Mouse (Mus musculus) naive thymus-derived CD4-positive, alpha-beta T cell, adult 2 months (primary cell): ENCODE data around the gene Ube2q1.

Experiments
- DNase-seq: peaks from one replicate; pipeline ENCODE4 v3.0.0-alpha.2; 2011; ENCODE audit warnings: low read depth

Gene Ube2q1

GRCm38 (mm10) chr3:89772968-89773709 lies at the start of gene Ube2q1:
Gene Ube2q1, plus strand, starts transcription at chr3:89773616.
- peak; percentile 95 for DNase-seq

- DNase-seq = peak; percentile 76
Observed at GRCm38 (mm10) chr3:89727028-89727427, 46.4 kb upstream of the Ube2q1 start.

- DNase-seq = no peak
Observed at GRCm38 (mm10) chr3:89728848-89729247, 44.6 kb upstream of the Ube2q1 start.

DNA sequence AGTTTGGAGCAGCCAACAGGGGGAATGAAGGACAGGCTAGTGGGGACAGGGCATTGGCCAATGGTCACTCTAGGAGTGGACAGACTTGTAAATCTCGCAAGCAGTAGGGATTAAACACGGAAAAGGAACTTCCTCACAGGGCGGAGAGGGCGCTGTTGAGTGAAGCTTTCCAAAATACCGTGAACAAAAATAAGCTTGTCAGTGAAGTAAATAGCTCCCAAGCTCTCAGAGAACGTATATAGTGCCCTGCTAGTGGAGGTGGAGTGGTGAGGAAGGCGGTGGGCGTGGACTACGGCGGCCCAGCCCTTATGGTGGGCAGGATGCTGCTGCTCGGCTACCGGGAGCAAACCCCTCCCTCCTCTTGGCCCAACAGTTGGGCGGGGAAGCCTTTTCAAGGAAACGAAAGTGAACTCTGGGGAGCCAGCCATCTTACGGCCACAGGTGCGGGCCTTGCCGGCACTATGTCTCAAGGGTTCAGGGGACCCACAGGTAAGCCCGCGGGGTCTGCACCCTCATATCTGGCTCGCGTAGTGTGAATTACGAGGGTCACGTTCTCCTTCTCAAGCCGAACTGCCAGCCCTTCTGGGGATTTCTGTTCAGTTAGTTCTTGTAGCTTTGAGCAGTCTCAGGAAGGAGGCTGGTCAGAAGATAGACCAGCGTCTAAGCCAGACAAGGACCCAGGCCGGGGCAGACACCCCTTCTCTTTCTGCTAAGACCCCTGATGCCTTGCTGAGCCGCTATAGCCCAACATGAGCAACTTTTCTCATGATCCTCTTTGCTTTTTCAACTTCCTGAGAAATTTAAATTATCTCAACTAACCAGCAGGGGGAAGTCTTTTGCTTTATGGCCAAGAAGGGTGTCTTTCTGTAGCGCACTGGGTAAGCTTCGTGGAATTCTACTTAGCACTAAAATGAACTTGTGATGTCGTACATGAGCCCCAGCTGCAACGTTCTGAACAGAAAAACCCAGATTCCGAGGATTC lies 42.8 kb upstream of the Ube2q1 start:
- peak; percentile 95 for DNase-seq

DNA sequence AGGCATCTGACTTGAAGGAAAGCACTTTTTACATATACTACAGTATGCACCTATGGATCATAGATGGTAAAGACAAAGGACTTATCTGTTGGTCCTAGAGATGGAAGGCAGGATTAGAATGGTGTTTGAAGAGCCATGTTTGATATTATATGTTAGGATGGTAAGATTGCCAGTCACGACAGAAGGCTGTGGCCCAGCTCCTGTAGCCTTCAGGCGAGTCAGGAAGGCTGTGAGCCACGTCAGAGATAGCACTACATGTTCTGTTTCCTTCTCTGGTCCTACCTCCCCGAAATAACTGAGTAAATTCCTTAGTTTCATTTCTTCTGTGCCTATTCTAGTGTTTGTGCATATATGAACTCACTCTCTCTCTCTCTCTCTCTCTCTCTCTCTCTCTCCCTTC lies 41.3 kb upstream of the Ube2q1 start:
- no peak for DNase-seq

DNA sequence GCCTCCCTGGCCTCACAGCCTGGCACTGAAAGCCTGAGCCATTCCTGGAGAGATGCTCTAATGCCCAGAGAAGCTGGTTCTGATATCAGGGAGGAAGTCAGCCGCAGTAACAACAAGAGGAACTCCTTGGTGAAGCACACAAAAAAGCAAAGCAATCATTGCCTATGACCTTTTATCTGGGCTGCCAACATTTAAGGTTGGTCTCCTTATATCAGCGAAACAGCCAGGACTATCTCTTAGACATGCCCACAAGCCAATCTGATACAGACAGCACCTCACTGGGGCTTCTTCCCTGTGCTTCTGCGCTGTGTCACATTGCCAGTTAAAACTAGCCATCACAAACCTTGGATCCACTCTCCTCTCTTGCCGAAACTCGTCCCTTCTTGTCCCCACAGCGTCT lies 34.9 kb upstream of the Ube2q1 start:
- no peak for DNase-seq

GRCm38 (mm10) chr3:89752307-89752706 lies 21.1 kb upstream of the Ube2q1 start:
- no peak for DNase-seq

GRCm38 (mm10) chr3:89755283-89755682 lies 18.1 kb upstream of the Ube2q1 start:
- DNase-seq = no peak

DNA sequence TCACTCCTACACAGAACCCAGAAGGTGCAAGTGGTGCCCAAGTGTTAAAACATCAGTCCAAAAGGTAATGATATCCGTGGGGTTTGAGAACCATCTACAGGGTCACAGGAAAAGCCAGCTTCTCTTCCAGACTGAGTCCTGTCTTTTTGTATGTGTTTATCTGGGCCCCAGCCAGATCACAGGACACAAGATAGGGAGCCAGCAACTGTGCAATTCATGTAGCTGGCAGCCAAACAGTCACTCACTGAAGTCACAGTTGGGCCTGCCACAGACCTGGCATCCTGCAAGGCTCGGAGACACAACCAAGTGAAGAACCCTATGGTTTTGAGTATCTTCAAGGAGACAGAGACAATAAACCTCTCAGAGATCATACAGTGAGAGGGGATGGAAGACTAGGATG lies 15.6 kb upstream of the Ube2q1 start:
- no peak for DNase-seq

- no peak for DNase-seq
Observed at GRCm38 (mm10) chr3:89759786-89760185, 13.6 kb upstream of the Ube2q1 start.

DNA sequence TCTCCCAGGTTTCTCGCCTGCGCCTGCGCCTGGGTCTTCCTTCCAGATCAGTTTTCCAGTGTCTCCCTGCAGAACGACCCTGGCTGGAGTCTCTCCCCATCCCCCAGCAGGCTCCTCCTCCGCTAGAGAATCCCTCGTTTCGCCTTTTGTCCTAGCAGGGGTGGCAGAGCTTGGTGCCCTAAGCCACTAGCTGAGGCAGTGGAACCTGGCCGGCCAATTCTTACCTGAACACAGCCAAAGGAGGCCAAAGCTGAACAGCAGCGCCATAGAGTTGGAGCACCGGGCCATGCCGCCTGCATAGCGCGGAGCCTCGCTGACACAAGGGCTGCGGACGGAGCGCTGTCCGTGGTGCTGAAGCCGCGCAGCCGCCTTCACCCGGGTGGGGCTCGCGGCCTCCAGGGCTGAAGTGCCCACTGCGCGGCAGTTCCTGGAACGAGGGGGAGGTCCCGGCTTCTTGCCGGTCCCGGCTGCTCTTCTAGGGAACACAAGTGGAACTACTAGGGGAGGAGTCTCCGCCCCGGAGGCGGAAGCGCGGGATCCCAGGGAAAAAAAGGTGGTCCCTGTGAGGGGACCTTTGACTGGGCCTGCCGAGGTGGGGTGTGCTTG lies 9.2 kb upstream of the Ube2q1 start, which contains the start of gene Chrnb2:
Gene Chrnb2 (minus strand): TSS at position 514 of the 606 bp plus-strand sequence.
- peak; percentile 82 for DNase-seq

GRCm38 (mm10) chr3:89769584-89769983 lies 3.8 kb upstream of the Ube2q1 start:
- no peak for DNase-seq

DNA sequence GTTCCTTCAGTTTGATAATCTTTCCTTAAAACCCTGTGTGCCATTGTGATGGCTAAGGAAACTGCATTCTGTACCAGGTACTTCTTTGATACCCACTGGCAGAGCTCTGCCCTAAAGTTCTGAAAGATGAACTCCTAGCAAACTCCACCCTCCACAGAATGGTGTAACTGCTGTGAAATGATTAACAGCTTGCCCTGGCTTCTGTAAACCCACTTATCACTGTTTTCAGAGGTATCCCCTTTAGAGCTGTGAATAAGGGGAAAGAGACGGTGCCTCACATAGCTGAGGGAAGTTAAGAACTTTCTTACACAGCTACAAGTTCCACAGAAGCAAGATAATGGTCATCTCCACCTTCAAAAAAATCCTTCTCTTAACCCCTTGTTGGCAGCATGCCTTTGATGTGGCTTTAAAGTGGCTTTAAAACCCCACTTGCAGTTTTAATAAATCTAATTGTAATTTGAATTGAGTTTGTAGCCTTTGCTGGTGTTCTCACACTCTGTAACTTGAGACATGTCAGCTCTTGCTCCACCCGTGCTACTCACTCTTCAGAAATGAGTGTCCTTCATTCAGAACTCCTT lies 2.9 kb upstream of the Ube2q1 start:
- DNase-seq = no peak

- peak; percentile 95 for DNase-seq
Observed at GRCm38 (mm10) chr3:89772588-89772967, 838 bp upstream of the Ube2q1 start.

DNA sequence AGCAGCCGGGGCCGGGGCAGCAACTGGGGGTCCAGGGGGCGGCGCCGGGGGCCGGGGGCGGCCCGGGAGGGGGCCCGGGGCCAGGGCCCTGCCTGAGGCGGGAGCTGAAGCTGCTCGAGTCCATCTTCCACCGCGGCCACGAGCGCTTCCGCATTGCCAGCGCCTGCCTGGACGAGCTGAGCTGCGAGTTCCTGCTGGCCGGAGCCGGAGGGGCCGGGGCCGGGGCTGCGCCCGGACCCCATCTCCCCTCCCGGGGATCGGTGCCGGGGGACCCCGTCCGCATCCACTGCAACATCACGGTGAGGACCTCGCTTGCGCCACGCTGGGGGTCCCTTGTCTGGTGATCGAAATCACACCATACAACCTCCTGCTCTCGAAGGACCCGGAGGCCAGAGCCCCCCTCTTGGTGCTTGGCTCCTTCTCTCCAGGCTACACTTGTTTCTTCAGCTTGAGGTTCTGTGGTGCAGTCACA lies 360 bp downstream of the Ube2q1 start:
- peak; percentile 48 for DNase-seq

GRCm38 (mm10) chr3:89774236-89774960 lies 982 bp downstream of the Ube2q1 start:
- DNase-seq = peak; percentile 49

DNA sequence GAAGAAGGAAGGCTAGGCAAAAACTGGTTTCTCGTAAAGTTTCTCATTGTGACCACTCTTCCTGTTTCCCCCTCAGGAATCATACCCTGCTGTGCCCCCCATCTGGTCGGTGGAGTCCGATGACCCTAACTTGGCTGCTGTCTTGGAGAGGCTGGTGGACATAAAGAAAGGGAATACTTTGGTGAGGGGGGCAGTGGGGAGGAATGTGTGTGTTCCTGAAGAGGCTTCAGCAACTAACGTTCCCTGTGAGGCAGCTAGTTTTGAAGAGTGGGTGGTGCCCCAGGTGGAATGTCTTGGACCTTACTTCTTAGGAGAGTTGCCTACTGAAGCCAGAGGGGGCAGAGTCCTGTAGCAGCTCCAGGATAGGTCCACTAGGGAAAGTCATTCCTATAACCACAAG lies 2.6 kb downstream of the Ube2q1 start:
- DNase-seq = no peak

- no peak for DNase-seq
Observed at GRCm38 (mm10) chr3:89780102-89780501, 6.7 kb downstream of the Ube2q1 start.

- DNase-seq = no peak
Observed at GRCm38 (mm10) chr3:89781640-89782039, 8.2 kb downstream of the Ube2q1 start.

GRCm38 (mm10) chr3:89784991-89785753 lies 11.8 kb downstream of the Ube2q1 start:
- peak; percentile 58 for DNase-seq

DNA sequence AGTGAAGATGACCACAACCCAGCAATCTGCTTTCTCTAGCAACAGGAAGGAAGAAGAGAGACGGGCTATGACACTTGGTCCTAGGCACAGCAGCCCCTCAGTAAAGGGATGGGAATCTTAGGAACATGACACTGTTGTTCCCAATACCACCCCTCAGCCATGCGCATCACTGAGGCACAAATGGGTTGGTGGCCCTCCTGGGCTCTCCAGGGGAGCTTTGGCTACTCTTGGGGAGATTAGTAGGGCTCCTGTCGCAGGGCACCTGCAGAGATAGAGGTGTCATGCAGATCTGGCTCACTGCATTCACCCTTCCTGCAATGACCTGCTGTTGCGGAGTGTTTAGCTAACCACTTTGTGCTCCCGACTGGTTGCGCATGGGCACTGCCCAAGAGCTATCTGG lies 12.9 kb downstream of the Ube2q1 start:
- DNase-seq = no peak
